Mouse (Mus musculus): ENCODE results near the gene Rnf26. TPM values are rescaled to one million over a fixed set of nuclear protein-coding genes. Genes with fewer than 3 reads are reported as not detected.

Rnf26 gene
- total and polyA plus RNA-seq, 2 experiments from 2014 or later = 15.0 to 33.4 TPM

GRCm38 (mm10) chr9:44049381-44050165 is 63.7 kb downstream of the Rnf26 start:
- no peak overlapping the region for H3K27ac ChIP-seq (ENCODE audit: low read depth, low read length)
- H3K4me1 ChIP-seq (ENCODE audit: insufficient read depth, low read length) = no peaks in the 10 kb centered on the region
- no peak for TF ChIP-seq CTCF (IDR thresholded peaks at IDR 0.05)
- DNase-seq (ENCODE audit: low spot score) = no peak
- H3K9ac ChIP-seq (replicated peaks; ENCODE audit: low read length, poor library complexity, severe bottlenecking) = no peak overlapping the region
- no peak overlapping the region for H3K4me2 ChIP-seq (ENCODE audit: low read depth, low read length, poor library complexity, severe bottlenecking)
- no peaks in the 10 kb centered on the region for H3K36me3 ChIP-seq (ENCODE audit: insufficient read depth, low read length)
- WGBS = 88% methylated on average over 8 of the region's 8 CpGs
- H3K27me3 ChIP-seq (ENCODE audit: insufficient read depth, low read length) = peaks cover 8% of the 10 kb centered on the region
- no peak overlapping the region for H3K4me3 ChIP-seq (ENCODE audit: low read depth, low read length)
- H3K9me3 ChIP-seq (ENCODE audit: low read length) = no peaks in the 10 kb centered on the region
- ATAC-seq (ENCODE audit: low FRiP score) = no peak

DNA sequence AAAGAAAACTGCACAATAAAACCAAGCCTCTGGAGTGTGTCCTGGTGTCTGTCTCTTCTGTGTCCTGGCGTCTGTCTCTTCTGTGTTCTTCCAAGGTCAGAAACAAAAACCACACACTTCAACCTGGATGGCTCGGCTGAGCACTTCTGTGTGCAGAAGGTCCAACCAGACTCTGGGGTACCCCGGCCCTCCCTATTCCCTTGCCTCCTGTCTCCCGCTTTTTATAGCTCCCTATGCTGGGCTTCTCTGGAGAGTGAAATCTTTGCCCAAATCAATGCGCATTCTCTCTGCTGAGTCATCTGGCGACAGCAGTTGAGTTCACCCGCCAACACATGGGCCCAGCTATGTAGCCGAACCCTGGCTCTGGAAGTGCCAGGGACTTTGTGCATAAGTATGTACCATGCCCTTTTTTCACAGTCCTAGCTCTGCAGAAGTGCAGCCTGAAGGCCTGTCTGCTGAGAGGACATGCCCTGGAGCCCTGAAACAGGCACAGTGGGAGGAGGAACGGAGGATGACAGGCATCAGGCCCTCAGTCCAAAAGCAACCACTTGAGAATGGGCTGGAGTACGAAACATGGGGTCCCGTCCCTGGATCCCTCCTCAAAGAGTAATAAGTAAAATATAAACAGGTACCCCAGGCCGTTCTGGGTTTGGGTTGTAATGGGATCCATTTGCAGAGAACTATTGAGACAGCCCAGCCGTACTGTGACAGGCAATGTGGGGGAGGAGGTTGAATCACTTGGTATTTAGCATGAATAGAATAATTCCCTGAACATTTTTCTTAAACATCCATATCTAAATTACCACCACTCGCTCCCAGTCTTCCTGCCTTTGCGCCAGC is 64.6 kb downstream of the Rnf26 start:
- Histone ChIP-seq H3K4me3 (ENCODE audit: low read depth, low read length) (no peak overlapping the region), H3K4me2 (ENCODE audit: low read depth, low read length, poor library complexity, severe bottlenecking) (no peak overlapping the region), H3K9ac (replicated peaks; ENCODE audit: low read length, poor library complexity, severe bottlenecking) (no peak overlapping the region), H3K4me1 (ENCODE audit: insufficient read depth, low read length) (peaks cover under 1% of the 10 kb centered on the region; the same call in 1 of the 2 replicates), H3K27ac (ENCODE audit: low read depth, low read length) (no peak overlapping the region), H3K36me3 (ENCODE audit: insufficient read depth, low read length) (no peaks in the 10 kb centered on the region), H3K27me3 (ENCODE audit: insufficient read depth, low read length) (peaks cover 12% of the 10 kb centered on the region), H3K9me3 (ENCODE audit: low read length) (no peaks in the 10 kb centered on the region)
- TF ChIP-seq CTCF (IDR thresholded peaks at IDR 0.05) = no peak
- no peak for DNase-seq (ENCODE audit: low spot score)
- ATAC-seq (ENCODE audit: low FRiP score) = no peak
- 81% methylated on average over 15 of the region's 15 CpGs for WGBS

DNA sequence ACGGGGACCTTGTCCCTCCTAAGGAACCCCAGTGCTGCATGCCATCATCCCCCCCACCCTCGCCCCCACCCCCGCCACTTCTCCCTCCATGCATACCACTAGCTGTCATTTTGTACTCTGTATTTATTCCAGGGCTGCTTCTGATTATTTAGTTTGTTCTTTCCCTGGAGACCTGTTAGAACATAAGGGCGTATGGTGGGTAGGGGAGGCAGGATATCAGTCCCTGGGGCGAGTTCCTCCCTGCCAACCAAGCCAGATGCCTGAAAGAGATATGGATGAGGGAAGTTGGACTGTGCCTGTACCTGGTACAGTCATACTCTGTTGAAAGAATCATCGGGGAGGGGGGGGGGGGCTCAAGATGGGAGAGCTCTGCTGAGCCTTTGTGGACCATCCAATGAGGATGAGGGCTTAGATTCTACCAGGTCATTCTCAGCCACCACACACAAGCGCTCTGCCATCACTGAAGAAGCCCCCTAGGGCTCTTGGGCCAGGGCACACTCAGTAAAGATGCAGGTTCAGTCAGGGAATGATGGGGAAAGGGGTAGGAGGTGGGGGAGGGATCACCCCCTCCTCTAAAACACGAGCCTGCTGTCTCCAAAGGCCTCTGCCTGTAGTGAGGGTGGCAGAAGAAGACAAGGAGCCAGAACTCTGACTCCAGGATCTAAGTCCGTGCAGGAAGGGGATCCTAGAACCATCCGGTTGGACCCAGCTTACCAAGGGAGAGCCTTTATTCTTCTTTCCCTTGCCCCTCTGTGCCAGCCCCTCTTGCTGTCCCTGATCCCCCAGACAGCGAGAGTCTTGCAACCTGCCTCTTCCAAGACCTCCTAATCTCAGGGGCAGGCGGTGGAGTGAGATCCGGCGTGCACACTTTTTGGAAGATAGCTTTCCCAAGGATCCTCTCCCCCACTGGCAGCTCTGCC is 65.5 kb downstream of the Rnf26 start:
- TF ChIP-seq CTCF (IDR thresholded peaks at IDR 0.05) = no peak
- Histone ChIP-seq H3K4me1 (ENCODE audit: insufficient read depth, low read length) (peaks cover 4% of the 10 kb centered on the region; the same call in 1 of the 2 replicates), H3K27me3 (ENCODE audit: insufficient read depth, low read length) (peaks cover 12% of the 10 kb centered on the region), H3K36me3 (ENCODE audit: insufficient read depth, low read length) (no peaks in the 10 kb centered on the region), H3K9ac (replicated peaks; ENCODE audit: low read length, poor library complexity, severe bottlenecking) (no peak overlapping the region), H3K4me2 (ENCODE audit: low read depth, low read length, poor library complexity, severe bottlenecking) (no peak overlapping the region), H3K4me3 (ENCODE audit: low read depth, low read length) (no peak overlapping the region), H3K9me3 (ENCODE audit: low read length) (no peaks in the 10 kb centered on the region), H3K27ac (ENCODE audit: low read depth, low read length) (no peak overlapping the region)
- ATAC-seq (ENCODE audit: low FRiP score) (no peak), DNase-seq (ENCODE audit: low spot score) (no peak)
- WGBS = 84% methylated on average over 14 of the region's 14 CpGs

GRCm38 (mm10) chr9:44047071-44047470 is 66.2 kb downstream of the Rnf26 start:
- WGBS = 64% methylated on average over 6 of the region's 6 CpGs
- Histone ChIP-seq H3K27me3 (ENCODE audit: insufficient read depth, low read length) (peaks cover 12% of the 10 kb centered on the region), H3K4me2 (ENCODE audit: low read depth, low read length, poor library complexity, severe bottlenecking) (no peak overlapping the region), H3K27ac (ENCODE audit: low read depth, low read length) (no peak overlapping the region), H3K9ac (replicated peaks; ENCODE audit: low read length, poor library complexity, severe bottlenecking) (no peak overlapping the region), H3K4me3 (ENCODE audit: low read depth, low read length) (no peak overlapping the region), H3K36me3 (ENCODE audit: insufficient read depth, low read length) (no peaks in the 10 kb centered on the region), H3K4me1 (ENCODE audit: insufficient read depth, low read length) (peaks cover 4% of the 10 kb centered on the region; the same call in 1 of the 2 replicates), H3K9me3 (ENCODE audit: low read length) (no peaks in the 10 kb centered on the region)
- no peak for TF ChIP-seq CTCF (IDR thresholded peaks at IDR 0.05)
- DNase-seq (ENCODE audit: low spot score) (no peak), ATAC-seq (ENCODE audit: low FRiP score) (no peak)

DNA sequence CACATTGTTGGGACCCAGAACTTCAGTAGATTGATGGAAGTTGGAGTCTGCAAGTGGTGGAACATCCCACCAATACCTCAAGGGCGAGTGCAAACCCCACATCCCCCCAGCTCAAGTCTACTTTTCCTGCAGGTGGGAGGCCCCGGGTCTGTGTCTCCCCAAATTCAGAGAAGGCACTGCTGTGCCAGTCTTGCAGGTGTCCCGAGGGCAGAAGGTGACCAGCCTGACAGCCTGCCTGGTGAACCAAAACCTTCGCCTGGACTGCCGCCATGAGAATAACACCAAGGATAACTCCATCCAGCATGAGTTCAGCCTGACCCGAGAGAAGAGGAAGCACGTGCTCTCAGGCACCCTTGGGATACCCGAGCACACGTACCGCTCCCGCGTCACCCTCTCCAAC is 66.9 kb downstream of the Rnf26 start:
- no peak for TF ChIP-seq CTCF (IDR thresholded peaks at IDR 0.05)
- peaks cover 12% of the 10 kb centered on the region for H3K27me3 ChIP-seq (ENCODE audit: insufficient read depth, low read length)
- peaks cover 4% of the 10 kb centered on the region; the same call in 1 of the 2 replicates for H3K4me1 ChIP-seq (ENCODE audit: insufficient read depth, low read length)
- ATAC-seq (ENCODE audit: low FRiP score) (no peak), DNase-seq (ENCODE audit: low spot score) (no peak)
- 89% methylated on average over 12 of the region's 12 CpGs for WGBS
- H3K4me3 ChIP-seq (ENCODE audit: low read depth, low read length) = no peak overlapping the region
- no peak overlapping the region for H3K4me2 ChIP-seq (ENCODE audit: low read depth, low read length, poor library complexity, severe bottlenecking)
- no peaks in the 10 kb centered on the region for H3K9me3 ChIP-seq (ENCODE audit: low read length)
- H3K9ac ChIP-seq (replicated peaks; ENCODE audit: low read length, poor library complexity, severe bottlenecking) = no peak overlapping the region
- H3K36me3 ChIP-seq (ENCODE audit: insufficient read depth, low read length) = no peaks in the 10 kb centered on the region
- H3K27ac ChIP-seq (ENCODE audit: low read depth, low read length) = no peak overlapping the region
